13 mouse cellular contexts compared by ENCODE assay signal in genomic region chr11:68196566-68196965, GRCm38 (mm10).
DNase-seq lines count a peak whose midpoint lies in the region; ATAC-seq and TF ChIP-seq lines count a peak whose summit lies in the region.
"Had no signal": no experiment of that assay in that cellular context is flagged by ENCODE, and none has a peak within 500 bp of the region (broad histone marks: within the 10 kb centered on the region; RNA-seq: fewer than 3 reads in every experiment).

No protein-coding gene starts in this region.

- no peak overlapping the region for H3K9ac ChIP-seq in heart, postnatal 0 days (replicated peaks; ENCODE audit: low read depth, low read length)
- no peak overlapping the region for H3K9ac ChIP-seq in stomach, embryonic 14.5 days (replicated peaks; ENCODE audit: low read depth, low read length)
- H3K9ac ChIP-seq: hindbrain, embryonic 15.5 days; liver, embryonic 13.5 days had no signal

- intact Hi-C loops in heart, postnatal 36 days (cut with DNase I) = no loop called here

- no peaks in the 10 kb centered on the region for H3K27me3 ChIP-seq in heart, postnatal 0 days (ENCODE audit: control insufficient read depth, insufficient read depth, low read length)
- no peaks in the 10 kb centered on the region for H3K27me3 ChIP-seq in stomach, embryonic 14.5 days (ENCODE audit: control insufficient read depth, insufficient read depth, low read length)
- H3K27me3 ChIP-seq: CH12.LX; hindbrain, embryonic 15.5 days; liver, embryonic 13.5 days; Patski had no signal

- peak; percentile 42; the same call in 1 of the 2 replicates for ATAC-seq in heart, postnatal 0 days (ENCODE audit: insufficient read depth, low read depth)
- no peak for ATAC-seq in stomach, embryonic 14.5 days (ENCODE audit: insufficient number of reproducible peaks, insufficient read depth, low FRiP score, low read depth)
- ATAC-seq: Patski had no signal

- no peak for TF ChIP-seq CTCF in heart, postnatal 0 days (IDR thresholded peaks at IDR 0.05; ENCODE audit: low read depth)

- H3K36me3 ChIP-seq in heart, postnatal 0 days (replicated peaks; ENCODE audit: control insufficient read depth, insufficient read depth, low read length) = no peaks in the 10 kb centered on the region
- no peaks in the 10 kb centered on the region for H3K36me3 ChIP-seq in stomach, embryonic 14.5 days (ENCODE audit: control insufficient read depth, insufficient read depth, low read length)
- H3K36me3 ChIP-seq: hindbrain, embryonic 15.5 days; liver, embryonic 13.5 days had no signal

- WGBS in heart, postnatal 0 days = 43% methylated on average over 6 of the region's 6 CpGs
- WGBS in stomach, embryonic 14.5 days = 58% methylated on average over 6 of the region's 6 CpGs

- peak; percentile 17 for DNase-seq in heart, postnatal 0 days (ENCODE audit: low spot score)
- no peak for DNase-seq in heart, postnatal 36 days
- DNase-seq in lung, postnatal 14 days = peak; percentile 40
- DNase-seq in lung, postnatal 25 days (ENCODE audit: low spot score) = no peak
- peak; percentile 64 for DNase-seq in heart, postnatal 4 days
- no peak for DNase-seq in kidney, postnatal 25 days
- DNase-seq: kidney, postnatal 14 days; liver, embryonic 13.5 days had no signal

- H3K9me3 ChIP-seq in heart, postnatal 0 days (replicated peaks; ENCODE audit: control insufficient read depth, low read length) = no peaks in the 10 kb centered on the region
- H3K9me3 ChIP-seq in stomach, embryonic 14.5 days (ENCODE audit: control insufficient read depth, low read depth, low read length) = no peaks in the 10 kb centered on the region
- H3K9me3 ChIP-seq: hindbrain, embryonic 15.5 days; liver, embryonic 13.5 days had no signal

- TF ChIP-seq EP300 in heart, postnatal 0 days (IDR thresholded peaks at IDR 0.05; ENCODE audit: low read depth) = no peak

- H3K27ac ChIP-seq in heart, postnatal 0 days (ENCODE audit: low read depth) = peak overlapping the region; percentile 16; the same call in 1 of the 2 replicates
- H3K27ac ChIP-seq in stomach, embryonic 14.5 days (ENCODE audit: low read length) = peak overlapping the region; percentile 16; the same call in 1 of the 2 replicates
- H3K27ac ChIP-seq: left cerebral cortex, adult 2 months; liver, embryonic 13.5 days had no signal

- H3K4me1 ChIP-seq in heart, postnatal 0 days (ENCODE audit: control insufficient read depth, insufficient read depth) = peaks cover 38% of the 10 kb centered on the region
- peaks cover 45% of the 10 kb centered on the region for H3K4me1 ChIP-seq in stomach, embryonic 14.5 days (ENCODE audit: control insufficient read depth, insufficient read depth, low read length)

- H3K4me3 ChIP-seq in heart, postnatal 0 days (ENCODE audit: low read depth, low read length) = no peak overlapping the region
- H3K4me3 ChIP-seq in stomach, embryonic 14.5 days (ENCODE audit: low read depth, low read length) = no peak overlapping the region
- H3K4me3 ChIP-seq: hindbrain, embryonic 15.5 days; left cerebral cortex, adult 2 months; liver, embryonic 13.5 days had no signal

- no peak overlapping the region for H3K4me2 ChIP-seq in heart, postnatal 0 days (ENCODE audit: low read depth, low read length)
- H3K4me2 ChIP-seq in stomach, embryonic 14.5 days (replicated peaks; ENCODE audit: low read depth, low read length) = no peak overlapping the region
- H3K4me2 ChIP-seq: hindbrain, embryonic 15.5 days; liver, embryonic 13.5 days had no signal

Comparison
In these comparisons a context has a peak if more than half of its experiments do, and no peak if none do; other contexts are left out.
1. DNase-seq: peak in heart, postnatal 0 days (single experiment), lung, postnatal 14 days (single experiment) and heart, postnatal 4 days (single experiment); none in heart, postnatal 36 days (0 of 2), lung, postnatal 25 days (single experiment) and kidney, postnatal 25 days (0 of 2).